Mouse (Mus musculus): Measurements from ENCODE around the gene Scube1. TPM values are rescaled to one million over a fixed set of nuclear protein-coding genes. Genes with fewer than 3 reads are reported as not detected.

Scube1 gene
- polyA plus RNA-seq, 1 experiment from 2014 or later = 14.8 TPM

- no peak for ATAC-seq (replicated peaks)
- Histone ChIP-seq H3K27me3 (replicated peaks) (no peaks in the 10 kb centered on the region), H3K9ac (no peak overlapping the region), H3K27ac (no peak overlapping the region), H3K36me3 (replicated peaks) (no peaks in the 10 kb centered on the region), H3K4me1 (no peaks in the 10 kb centered on the region), H3K4me2 (no peak overlapping the region), H3K4me3 (no peak overlapping the region), H3K9me3 (no peaks in the 10 kb centered on the region)
- 70% methylated on average over 4 of the region's 4 CpGs for WGBS
These were observed 84.6 kb downstream of the Scube1 start for GRCm38 (mm10) chr15:83640208-83640607.

GRCm38 (mm10) chr15:83639160-83639559 is 85.7 kb downstream of the Scube1 start:
- Histone ChIP-seq H3K36me3 (replicated peaks) (no peaks in the 10 kb centered on the region), H3K4me3 (no peak overlapping the region), H3K27me3 (replicated peaks) (no peaks in the 10 kb centered on the region), H3K4me2 (no peak overlapping the region), H3K9ac (no peak overlapping the region), H3K9me3 (no peaks in the 10 kb centered on the region), H3K4me1 (no peaks in the 10 kb centered on the region), H3K27ac (no peak overlapping the region)
- ATAC-seq (replicated peaks) = no peak
- WGBS = 60% methylated on average over 3 of the region's 3 CpGs

- Histone ChIP-seq H3K27me3 (replicated peaks) (no peaks in the 10 kb centered on the region), H3K9me3 (no peaks in the 10 kb centered on the region), H3K27ac (no peak overlapping the region), H3K4me1 (no peaks in the 10 kb centered on the region), H3K36me3 (replicated peaks) (no peaks in the 10 kb centered on the region), H3K4me2 (no peak overlapping the region), H3K4me3 (no peak overlapping the region), H3K9ac (no peak overlapping the region)
- 82% methylated on average over 20 of the region's 20 CpGs for WGBS
- ATAC-seq (replicated peaks) = no peak
These were observed 86.5 kb downstream of the Scube1 start for GRCm38 (mm10) chr15:83638196-83638899.

GRCm38 (mm10) chr15:83636759-83637158 is 88.1 kb downstream of the Scube1 start:
- Histone ChIP-seq H3K4me3 (no peak overlapping the region), H3K4me1 (no peaks in the 10 kb centered on the region), H3K27me3 (replicated peaks) (no peaks in the 10 kb centered on the region), H3K9ac (no peak overlapping the region), H3K4me2 (no peak overlapping the region), H3K27ac (no peak overlapping the region), H3K9me3 (no peaks in the 10 kb centered on the region), H3K36me3 (replicated peaks) (no peaks in the 10 kb centered on the region)
- WGBS = 82% methylated on average over 6 of the region's 6 CpGs
- no peak for ATAC-seq (replicated peaks)

- Histone ChIP-seq H3K9ac (no peak overlapping the region), H3K27ac (no peak overlapping the region), H3K4me1 (no peaks in the 10 kb centered on the region), H3K4me3 (no peak overlapping the region), H3K4me2 (no peak overlapping the region), H3K36me3 (replicated peaks) (0 out of 2 replicates have a peak, but pooled peaks cover 2% of the 10 kb centered on the region), H3K9me3 (no peaks in the 10 kb centered on the region), H3K27me3 (replicated peaks) (no peaks in the 10 kb centered on the region)
- no peak for ATAC-seq (replicated peaks)
- 66% methylated on average over 3 of the region's 3 CpGs for WGBS
These were observed 89.6 kb downstream of the Scube1 start for GRCm38 (mm10) chr15:83635251-83635650.

GRCm38 (mm10) chr15:83634076-83634475 is 90.7 kb downstream of the Scube1 start:
- Histone ChIP-seq H3K9me3 (no peaks in the 10 kb centered on the region), H3K4me3 (no peak overlapping the region), H3K4me2 (no peak overlapping the region), H3K27me3 (replicated peaks) (no peaks in the 10 kb centered on the region), H3K4me1 (no peaks in the 10 kb centered on the region), H3K27ac (no peak overlapping the region), H3K9ac (no peak overlapping the region), H3K36me3 (replicated peaks) (0 out of 2 replicates have a peak, but pooled peaks cover 3% of the 10 kb centered on the region)
- no peak for ATAC-seq (replicated peaks)
- WGBS = 7% methylated on average over 1 of the region's 1 CpGs

GRCm38 (mm10) chr15:83631071-83631470 is 93.8 kb downstream of the Scube1 start:
- ATAC-seq (replicated peaks) = no peak
- H3K4me2 ChIP-seq = no peak overlapping the region
- no peak overlapping the region for H3K9ac ChIP-seq
- H3K27me3 ChIP-seq (replicated peaks) = no peaks in the 10 kb centered on the region
- no peaks in the 10 kb centered on the region for H3K4me1 ChIP-seq
- no peak overlapping the region for H3K27ac ChIP-seq
- H3K36me3 ChIP-seq (replicated peaks) = 0 out of 2 replicates have a peak, but pooled peaks cover 3% of the 10 kb centered on the region
- whole genome bisulfite sequencing = 86% methylated on average over 7 of the region's 7 CpGs
- H3K4me3 ChIP-seq = no peak overlapping the region
- no peaks in the 10 kb centered on the region for H3K9me3 ChIP-seq

GRCm38 (mm10) chr15:83629716-83630115 is 95.1 kb downstream of the Scube1 start:
- Histone ChIP-seq H3K36me3 (replicated peaks) (0 out of 2 replicates have a peak, but pooled peaks cover 3% of the 10 kb centered on the region), H3K4me3 (no peak overlapping the region), H3K27me3 (replicated peaks) (no peaks in the 10 kb centered on the region), H3K9me3 (no peaks in the 10 kb centered on the region), H3K9ac (no peak overlapping the region), H3K4me1 (no peaks in the 10 kb centered on the region), H3K27ac (no peak overlapping the region), H3K4me2 (no peak overlapping the region)
- WGBS = 73% methylated on average over 3 of the region's 3 CpGs
- ATAC-seq (replicated peaks) = no peak

GRCm38 (mm10) chr15:83626142-83626645 is 98.6 kb downstream of the Scube1 start:
- 97% methylated on average over 2 of the region's 2 CpGs for WGBS
- H3K27ac ChIP-seq = no peak overlapping the region
- H3K27me3 ChIP-seq (replicated peaks) = no peaks in the 10 kb centered on the region
- H3K4me3 ChIP-seq = no peak overlapping the region
- H3K4me2 ChIP-seq = no peak overlapping the region
- no peak overlapping the region for H3K9ac ChIP-seq
- no peaks in the 10 kb centered on the region for H3K9me3 ChIP-seq
- H3K36me3 ChIP-seq (replicated peaks) = 0 out of 2 replicates have a peak, but pooled peaks cover 3% of the 10 kb centered on the region
- no peaks in the 10 kb centered on the region for H3K4me1 ChIP-seq
- ATAC-seq (replicated peaks) = no peak

GRCm38 (mm10) chr15:83615245-83615644 is 109.6 kb downstream of the Scube1 start:
- WGBS = 90% methylated on average over 3 of the region's 3 CpGs
- no peak for ATAC-seq (replicated peaks)

GRCm38 (mm10) chr15:83607115-83607802 is 117.6 kb downstream of the Scube1 start:
- no peak; the same call in 1 of the 2 replicates for ATAC-seq (replicated peaks)
- Histone ChIP-seq H3K9ac (no peak overlapping the region), H3K27me3 (replicated peaks) (no peaks in the 10 kb centered on the region), H3K4me2 (no peak overlapping the region), H3K27ac (no peak overlapping the region), H3K9me3 (no peaks in the 10 kb centered on the region), H3K4me1 (no peaks in the 10 kb centered on the region), H3K4me3 (no peak overlapping the region), H3K36me3 (replicated peaks) (no peaks in the 10 kb centered on the region)
- 49% methylated on average over 15 of the region's 15 CpGs for WGBS

More at GRCm38 (mm10) chr15:83615245-83615644, 109.6 kb downstream of the Scube1 start:
- no peak overlapping the region for H3K4me3 ChIP-seq
- no peaks in the 10 kb centered on the region for H3K27me3 ChIP-seq (replicated peaks)
- no peak overlapping the region for H3K27ac ChIP-seq
- H3K9me3 ChIP-seq = no peaks in the 10 kb centered on the region
- no peak overlapping the region for H3K4me2 ChIP-seq
- H3K4me1 ChIP-seq = no peaks in the 10 kb centered on the region
- no peaks in the 10 kb centered on the region for H3K36me3 ChIP-seq (replicated peaks)
- H3K9ac ChIP-seq = no peak overlapping the region

- WGBS = 91% methylated on average over 8 of the region's 8 CpGs
- no peak overlapping the region for H3K4me2 ChIP-seq
- H3K27ac ChIP-seq = no peak overlapping the region
- H3K27me3 ChIP-seq (replicated peaks) = no peaks in the 10 kb centered on the region
- H3K9ac ChIP-seq = no peak overlapping the region
- no peak overlapping the region for H3K4me3 ChIP-seq
- no peaks in the 10 kb centered on the region for H3K36me3 ChIP-seq (replicated peaks)
- no peak for ATAC-seq (replicated peaks)
- no peaks in the 10 kb centered on the region for H3K9me3 ChIP-seq
- H3K4me1 ChIP-seq = no peaks in the 10 kb centered on the region
These were observed 118.1 kb downstream of the Scube1 start for GRCm38 (mm10) chr15:83606700-83607099.

Measured in midbrain, embryonic 15.5 days (tissue).